Mouse (Mus musculus): ENCODE results near the gene Baz1b.

- TF ChIP-seq CTCF (IDR thresholded peaks at IDR 0.05; ENCODE audit: low read depth, low read length) (no peak), GATA2 (IDR thresholded peaks at IDR 0.05; ENCODE audit: borderline replicate concordance, low read depth, low read length) (no peak), TAL1 (conservative IDR thresholded peaks at IDR 0.05; ENCODE audit: low read depth, low read length) (no peak)
Observed at GRCm38 (mm10) chr5:135161221-135161620, 25.8 kb upstream of the Baz1b start.
